Mouse (Mus musculus): ENCODE results near the gene Dennd4a. TPM values are rescaled to one million over a fixed set of nuclear protein-coding genes. Genes with fewer than 3 reads are reported as not detected.

The Dennd4a gene
- polyA plus RNA-seq, 1 experiment from 2014 or later = 9.2 TPM

GRCm38 (mm10) chr9:64786216-64786905 is 24.8 kb upstream of the Dennd4a start:
- no peak for ATAC-seq
- Histone ChIP-seq H3K4me2 (ENCODE audit: low read length) (no peak overlapping the region), H3K9me3 (ENCODE audit: control insufficient read depth, low read length) (no peaks in the 10 kb centered on the region), H3K36me3 (ENCODE audit: control insufficient read depth, insufficient read depth, low read length) (no peaks in the 10 kb centered on the region), H3K27me3 (replicated peaks; ENCODE audit: control insufficient read depth, insufficient read depth, low read length) (no peaks in the 10 kb centered on the region), H3K4me1 (ENCODE audit: control insufficient read depth, insufficient read depth, low read depth, low read length) (no peaks in the 10 kb centered on the region), H3K9ac (ENCODE audit: low read depth, low read length) (no peak overlapping the region), H3K27ac (ENCODE audit: low read depth, low read length) (no peak overlapping the region), H3K4me3 (ENCODE audit: low read length) (no peak overlapping the region)
- 73% methylated on average over 9 of the region's 9 CpGs for WGBS

GRCm38 (mm10) chr9:64788070-64788469 is 23.1 kb upstream of the Dennd4a start:
- no peak for ATAC-seq
- H3K4me2 ChIP-seq (ENCODE audit: low read length) = no peak overlapping the region
- H3K4me1 ChIP-seq (ENCODE audit: control insufficient read depth, insufficient read depth, low read depth, low read length) = no peaks in the 10 kb centered on the region
- H3K9ac ChIP-seq (ENCODE audit: low read depth, low read length) = no peak overlapping the region
- no peaks in the 10 kb centered on the region for H3K27me3 ChIP-seq (replicated peaks; ENCODE audit: control insufficient read depth, insufficient read depth, low read length)
- 86% methylated on average over 7 of the region's 7 CpGs for WGBS
- no peaks in the 10 kb centered on the region for H3K9me3 ChIP-seq (ENCODE audit: control insufficient read depth, low read length)
- H3K4me3 ChIP-seq (ENCODE audit: low read length) = no peak overlapping the region
- H3K27ac ChIP-seq (ENCODE audit: low read depth, low read length) = no peak overlapping the region
- no peaks in the 10 kb centered on the region for H3K36me3 ChIP-seq (ENCODE audit: control insufficient read depth, insufficient read depth, low read length)

GRCm38 (mm10) chr9:64789341-64789761 is 21.8 kb upstream of the Dennd4a start:
- Histone ChIP-seq H3K4me2 (ENCODE audit: low read length) (no peak overlapping the region), H3K27ac (ENCODE audit: low read depth, low read length) (no peak overlapping the region), H3K27me3 (replicated peaks; ENCODE audit: control insufficient read depth, insufficient read depth, low read length) (no peaks in the 10 kb centered on the region), H3K4me3 (ENCODE audit: low read length) (no peak overlapping the region), H3K4me1 (ENCODE audit: control insufficient read depth, insufficient read depth, low read depth, low read length) (no peaks in the 10 kb centered on the region), H3K36me3 (ENCODE audit: control insufficient read depth, insufficient read depth, low read length) (no peaks in the 10 kb centered on the region), H3K9ac (ENCODE audit: low read depth, low read length) (no peak overlapping the region), H3K9me3 (ENCODE audit: control insufficient read depth, low read length) (no peaks in the 10 kb centered on the region)
- no peak for ATAC-seq
- WGBS = 77% methylated on average over 13 of the region's 13 CpGs

- H3K36me3 ChIP-seq (ENCODE audit: control insufficient read depth, insufficient read depth, low read length) = no peaks in the 10 kb centered on the region
- no peaks in the 10 kb centered on the region for H3K4me1 ChIP-seq (ENCODE audit: control insufficient read depth, insufficient read depth, low read depth, low read length)
- no peaks in the 10 kb centered on the region for H3K9me3 ChIP-seq (ENCODE audit: control insufficient read depth, low read length)
- WGBS = 79% methylated on average over 10 of the region's 10 CpGs
- no peak for ATAC-seq
- H3K27ac ChIP-seq (ENCODE audit: low read depth, low read length) = no peak overlapping the region
- no peak overlapping the region for H3K4me2 ChIP-seq (ENCODE audit: low read length)
- H3K27me3 ChIP-seq (replicated peaks; ENCODE audit: control insufficient read depth, insufficient read depth, low read length) = no peaks in the 10 kb centered on the region
- H3K9ac ChIP-seq (ENCODE audit: low read depth, low read length) = no peak overlapping the region
- H3K4me3 ChIP-seq (ENCODE audit: low read length) = no peak overlapping the region
These were observed 21.2 kb upstream of the Dennd4a start for GRCm38 (mm10) chr9:64789887-64790400.

- Histone ChIP-seq H3K4me3 (ENCODE audit: low read length) (no peak overlapping the region), H3K9ac (ENCODE audit: low read depth, low read length) (no peak overlapping the region), H3K27me3 (replicated peaks; ENCODE audit: control insufficient read depth, insufficient read depth, low read length) (no peaks in the 10 kb centered on the region), H3K9me3 (ENCODE audit: control insufficient read depth, low read length) (no peaks in the 10 kb centered on the region), H3K4me1 (ENCODE audit: control insufficient read depth, insufficient read depth, low read depth, low read length) (no peaks in the 10 kb centered on the region), H3K4me2 (ENCODE audit: low read length) (no peak overlapping the region), H3K36me3 (ENCODE audit: control insufficient read depth, insufficient read depth, low read length) (no peaks in the 10 kb centered on the region), H3K27ac (ENCODE audit: low read depth, low read length) (no peak overlapping the region)
- ATAC-seq = no peak
- 90% methylated on average over 7 of the region's 7 CpGs for WGBS
These were observed 20.2 kb upstream of the Dennd4a start for GRCm38 (mm10) chr9:64790673-64791660.

GRCm38 (mm10) chr9:64791676-64792075 is 19.5 kb upstream of the Dennd4a start:
- Histone ChIP-seq H3K36me3 (ENCODE audit: control insufficient read depth, insufficient read depth, low read length) (no peaks in the 10 kb centered on the region), H3K27ac (ENCODE audit: low read depth, low read length) (no peak overlapping the region), H3K9ac (ENCODE audit: low read depth, low read length) (no peak overlapping the region), H3K9me3 (ENCODE audit: control insufficient read depth, low read length) (no peaks in the 10 kb centered on the region), H3K4me1 (ENCODE audit: control insufficient read depth, insufficient read depth, low read depth, low read length) (no peaks in the 10 kb centered on the region), H3K4me3 (ENCODE audit: low read length) (no peak overlapping the region), H3K4me2 (ENCODE audit: low read length) (no peak overlapping the region), H3K27me3 (replicated peaks; ENCODE audit: control insufficient read depth, insufficient read depth, low read length) (no peaks in the 10 kb centered on the region)
- ATAC-seq = no peak
- 77% methylated on average over 1 of the region's 1 CpGs for WGBS

GRCm38 (mm10) chr9:64792379-64793274 is 18.5 kb upstream of the Dennd4a start:
- no peak for ATAC-seq
- H3K9ac ChIP-seq (ENCODE audit: low read depth, low read length) = no peak overlapping the region
- H3K36me3 ChIP-seq (ENCODE audit: control insufficient read depth, insufficient read depth, low read length) = no peaks in the 10 kb centered on the region
- no peaks in the 10 kb centered on the region for H3K27me3 ChIP-seq (replicated peaks; ENCODE audit: control insufficient read depth, insufficient read depth, low read length)
- H3K9me3 ChIP-seq (ENCODE audit: control insufficient read depth, low read length) = no peaks in the 10 kb centered on the region
- no peaks in the 10 kb centered on the region for H3K4me1 ChIP-seq (ENCODE audit: control insufficient read depth, insufficient read depth, low read depth, low read length)
- WGBS = 81% methylated on average over 10 of the region's 10 CpGs
- H3K4me3 ChIP-seq (ENCODE audit: low read length) = no peak overlapping the region
- H3K27ac ChIP-seq (ENCODE audit: low read depth, low read length) = no peak overlapping the region
- no peak overlapping the region for H3K4me2 ChIP-seq (ENCODE audit: low read length)

- Histone ChIP-seq H3K4me1 (ENCODE audit: control insufficient read depth, insufficient read depth, low read depth, low read length) (no peaks in the 10 kb centered on the region), H3K36me3 (ENCODE audit: control insufficient read depth, insufficient read depth, low read length) (no peaks in the 10 kb centered on the region), H3K4me3 (ENCODE audit: low read length) (no peak overlapping the region), H3K9ac (ENCODE audit: low read depth, low read length) (no peak overlapping the region), H3K4me2 (ENCODE audit: low read length) (no peak overlapping the region), H3K27me3 (replicated peaks; ENCODE audit: control insufficient read depth, insufficient read depth, low read length) (no peaks in the 10 kb centered on the region), H3K27ac (ENCODE audit: low read depth, low read length) (no peak overlapping the region), H3K9me3 (ENCODE audit: control insufficient read depth, low read length) (no peaks in the 10 kb centered on the region)
- no peak for ATAC-seq
These were observed 17.9 kb upstream of the Dennd4a start for GRCm38 (mm10) chr9:64793275-64793590.

All from hindbrain, embryonic 16.5 days (tissue).